Mouse (Mus musculus) liver, adult 2 months (tissue): ENCODE measurements around the gene Trim2.

Source experiments
- CTCF ChIP-seq: fragments of 200-500 bp; IDR thresholded peaks from 2 replicates; pipeline ENCODE4 v1.5.1; 2011; ENCODE audit warnings: low read depth, low read length, control low read depth
- POLR2A ChIP-seq: fragments of 200-500 bp; IDR thresholded peaks from 2 replicates; pipeline ENCODE4 v1.6.1; 2011; ENCODE audit warnings: low read length, control low read depth; ENCODE audit not compliant: insufficient read depth; ENCODE audit errors: extremely low read depth

- TF ChIP-seq CTCF (no peak), POLR2A (no peak)
These were observed 151.5 kb downstream of the Trim2 start for GRCm38 (mm10) chr3:84155146-84155545.
